16 mouse cellular contexts compared by ENCODE assay signal in the genomic region with DNA sequence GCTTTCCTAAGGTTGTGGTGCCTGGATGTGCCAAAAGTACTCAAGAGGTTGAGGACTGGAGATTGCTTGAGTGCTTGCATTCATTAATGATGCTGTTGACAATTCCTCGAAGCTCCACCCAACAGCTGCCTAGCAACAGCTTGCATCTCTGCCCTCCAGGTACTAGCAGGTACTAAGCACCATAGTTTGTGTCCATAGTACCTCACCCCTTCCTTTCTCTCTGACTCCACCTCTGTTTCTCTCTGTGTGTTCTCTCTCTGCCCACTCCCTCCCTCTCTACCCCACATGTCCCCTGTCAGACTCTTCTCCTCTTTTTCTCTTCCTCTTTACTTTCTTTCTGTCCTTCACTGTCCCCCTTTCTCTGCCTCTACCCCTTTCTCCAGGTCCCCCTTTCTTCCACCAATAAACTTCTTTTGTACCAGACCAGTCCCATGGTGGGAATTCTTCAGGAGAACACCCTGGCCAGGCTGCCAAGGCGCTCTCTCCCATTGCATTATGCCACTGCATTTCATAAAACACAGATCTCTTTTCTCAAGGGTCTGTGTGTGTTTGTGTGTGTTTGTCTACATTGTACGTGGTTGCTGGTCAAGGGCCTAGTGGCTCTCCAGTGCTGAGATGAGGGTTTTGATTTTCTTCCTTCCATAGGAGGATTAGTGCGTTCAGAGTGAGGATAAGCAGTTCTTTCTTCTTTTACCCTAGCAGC. TPM values are rescaled to one million over a fixed set of nuclear protein-coding genes. Genes with fewer than 3 reads are reported as not detected.
DNase-seq lines count a peak whose midpoint lies in the region; ATAC-seq and TF ChIP-seq lines count a peak whose summit lies in the region.
"Had no signal": no experiment of that assay in that cellular context is flagged by ENCODE, and none has a peak within 500 bp of the region (broad histone marks: within the 10 kb centered on the region; RNA-seq: fewer than 3 reads in every experiment).

No protein-coding gene starts in this region.

- H3K4me1 ChIP-seq in forebrain, embryonic 11.5 days (replicated peaks; ENCODE audit: control insufficient read depth, insufficient read depth, low read length): peaks cover 2% of the 10 kb centered on the region; the same call in 1 of the 2 replicates
- H3K4me1 ChIP-seq in forebrain, embryonic 10.5 days: peaks cover 15% of the 10 kb centered on the region
- peaks cover 2% of the 10 kb centered on the region for H3K4me1 ChIP-seq in ES-Bruce4 (ENCODE audit: control insufficient read depth, insufficient read depth, low read length)
- 0 out of 2 replicates have a peak, but pooled peaks cover 5% of the 10 kb centered on the region for H3K4me1 ChIP-seq in forebrain, embryonic 14.5 days (ENCODE audit: control insufficient read depth, insufficient read depth, low read length)
- peaks cover 6% of the 10 kb centered on the region; the same call in 1 of the 2 replicates for H3K4me1 ChIP-seq in midbrain, embryonic 14.5 days (ENCODE audit: control insufficient read depth, insufficient read depth, low read length)
- H3K4me1 ChIP-seq: stomach, embryonic 15.5 days had no signal

- no peak overlapping the region for H3K4me2 ChIP-seq in forebrain, embryonic 11.5 days (ENCODE audit: low read depth, low read length, severe bottlenecking)
- H3K4me2 ChIP-seq in forebrain, embryonic 14.5 days (ENCODE audit: low read length): no peak overlapping the region
- H3K4me2 ChIP-seq in midbrain, embryonic 14.5 days (ENCODE audit: low read length): no peak overlapping the region
- H3K4me2 ChIP-seq: stomach, embryonic 15.5 days had no signal

- DNase-seq in forebrain, embryonic 11.5 days (ENCODE audit: low spot score): no peak
- DNase-seq in forebrain, embryonic 10.5 days (ENCODE audit: extremely low spot score, low spot score): no peak
- no peak for DNase-seq in forebrain, embryonic 14.5 days (ENCODE audit: low spot score)
- DNase-seq in midbrain, embryonic 14.5 days: no peak
- no peak for DNase-seq in kidney, adult 9 months
- DNase-seq in frontal cortex, adult 2 months (ENCODE audit: extremely low spot score in 1 of 2, low spot score in 1 of 2): no peak
- no peak for DNase-seq in frontal cortex, postnatal 10 days (ENCODE audit: low spot score in 2 of 2)
- DNase-seq: adrenal gland, postnatal 25 days; heart, adult 18-20 months; kidney, postnatal 25 days; lung, adult 18-20 months; thymus, postnatal 14 days had no signal

- no peaks in the 10 kb centered on the region for H3K9me3 ChIP-seq in forebrain, embryonic 11.5 days (ENCODE audit: control insufficient read depth, low read length)
- H3K9me3 ChIP-seq in forebrain, embryonic 10.5 days: no peaks in the 10 kb centered on the region
- H3K9me3 ChIP-seq in ES-Bruce4 (replicated peaks; ENCODE audit: control insufficient read depth, insufficient read depth, low read length, poor library complexity, severe bottlenecking): peaks cover 23% of the 10 kb centered on the region
- no peaks in the 10 kb centered on the region for H3K9me3 ChIP-seq in forebrain, embryonic 14.5 days (replicated peaks; ENCODE audit: control insufficient read depth, low read length)
- H3K9me3 ChIP-seq in midbrain, embryonic 14.5 days (ENCODE audit: control insufficient read depth, low read length): no peaks in the 10 kb centered on the region
- H3K9me3 ChIP-seq: stomach, embryonic 15.5 days had no signal

- no peak overlapping the region for H3K9ac ChIP-seq in forebrain, embryonic 11.5 days (ENCODE audit: low read length)
- no peak overlapping the region for H3K9ac ChIP-seq in ES-Bruce4 (ENCODE audit: low read depth, poor library complexity, severe bottlenecking)
- no peak overlapping the region for H3K9ac ChIP-seq in forebrain, embryonic 14.5 days (ENCODE audit: low read length)
- H3K9ac ChIP-seq in midbrain, embryonic 14.5 days (replicated peaks; ENCODE audit: low read length): no peak overlapping the region
- H3K9ac ChIP-seq: stomach, embryonic 15.5 days had no signal

- no peak overlapping the region for H3K27ac ChIP-seq in forebrain, embryonic 11.5 days (ENCODE audit: low read depth, low read length)
- no peak overlapping the region for H3K27ac ChIP-seq in forebrain, embryonic 10.5 days
- peak overlapping the region; percentile 63 for H3K27ac ChIP-seq in ES-Bruce4 (ENCODE audit: insufficient read depth, low read length)
- H3K27ac ChIP-seq in forebrain, embryonic 14.5 days (ENCODE audit: low read depth, low read length): no peak overlapping the region; the same call in 1 of the 2 replicates
- peak overlapping the region; percentile 6; the same call in 1 of the 2 replicates for H3K27ac ChIP-seq in midbrain, embryonic 14.5 days (replicated peaks; ENCODE audit: low read depth, low read length)
- H3K27ac ChIP-seq: stomach, embryonic 15.5 days had no signal

- no peak for TF ChIP-seq CTCF in ES-Bruce4 (IDR thresholded peaks at IDR 0.05; ENCODE audit: low read depth, low read length)

- TF ChIP-seq POLR2A in ES-Bruce4 (IDR thresholded peaks at IDR 0.05; ENCODE audit: insufficient read depth, low read length): no peak

- TF ChIP-seq EP300 in ES-Bruce4 (IDR thresholded peaks at IDR 0.05; ENCODE audit: insufficient read depth, low read depth, low read length): peak; percentile 40; the same call in 1 of the 2 replicates

- no peaks in the 10 kb centered on the region for H3K36me3 ChIP-seq in forebrain, embryonic 11.5 days (ENCODE audit: control insufficient read depth, insufficient read depth, low read length)
- H3K36me3 ChIP-seq in forebrain, embryonic 10.5 days (replicated peaks): 0 out of 2 replicates have a peak, but pooled peaks cover 4% of the 10 kb centered on the region
- no peaks in the 10 kb centered on the region for H3K36me3 ChIP-seq in ES-Bruce4 (ENCODE audit: control insufficient read depth, insufficient read depth, low read length, poor library complexity, severe bottlenecking)
- no peaks in the 10 kb centered on the region for H3K36me3 ChIP-seq in forebrain, embryonic 14.5 days (ENCODE audit: control insufficient read depth, insufficient read depth, low read length)
- H3K36me3 ChIP-seq in midbrain, embryonic 14.5 days (ENCODE audit: control insufficient read depth, insufficient read depth, low read length): no peaks in the 10 kb centered on the region
- H3K36me3 ChIP-seq: stomach, embryonic 15.5 days had no signal

- H3K27me3 ChIP-seq in forebrain, embryonic 11.5 days (ENCODE audit: control insufficient read depth, insufficient read depth, low read length): no peaks in the 10 kb centered on the region
- no peaks in the 10 kb centered on the region for H3K27me3 ChIP-seq in forebrain, embryonic 10.5 days (ENCODE audit: poor library complexity, severe bottlenecking)
- no peaks in the 10 kb centered on the region for H3K27me3 ChIP-seq in ES-Bruce4 (ENCODE audit: control insufficient read depth, insufficient read depth, low read length, poor library complexity, severe bottlenecking)
- no peaks in the 10 kb centered on the region for H3K27me3 ChIP-seq in forebrain, embryonic 14.5 days (replicated peaks; ENCODE audit: control insufficient read depth, insufficient read depth, low read length)
- H3K27me3 ChIP-seq in midbrain, embryonic 14.5 days (ENCODE audit: control insufficient read depth, insufficient read depth, low read length): no peaks in the 10 kb centered on the region
- H3K27me3 ChIP-seq: stomach, embryonic 15.5 days had no signal

- 57% methylated on average over 4 of the region's 4 CpGs for WGBS in forebrain, embryonic 11.5 days
- 62% methylated on average over 4 of the region's 4 CpGs for WGBS in forebrain, embryonic 10.5 days
- 59% methylated on average over 4 of the region's 4 CpGs for WGBS in forebrain, embryonic 14.5 days
- 56% methylated on average over 4 of the region's 4 CpGs for WGBS in midbrain, embryonic 14.5 days

- peak; percentile 37; the same call in 1 of the 2 replicates for ATAC-seq in forebrain, embryonic 11.5 days (replicated peaks; ENCODE audit: low FRiP score)
- ATAC-seq in forebrain, embryonic 14.5 days: 0 out of 2 replicates have a peak, but pooled peaks have one; percentile 21
- ATAC-seq in midbrain, embryonic 14.5 days (ENCODE audit: low FRiP score, low TSS enrichment): peak; percentile 49
- ATAC-seq: intestine, postnatal 0 days had no signal

- no peak overlapping the region for H3K4me3 ChIP-seq in forebrain, embryonic 11.5 days (ENCODE audit: low read depth, low read length)
- no peak overlapping the region for H3K4me3 ChIP-seq in forebrain, embryonic 10.5 days
- no peak overlapping the region for H3K4me3 ChIP-seq in ES-Bruce4 (ENCODE audit: low read depth, low read length)
- H3K4me3 ChIP-seq in forebrain, embryonic 14.5 days (ENCODE audit: low read depth, low read length): no peak overlapping the region
- H3K4me3 ChIP-seq in midbrain, embryonic 14.5 days (replicated peaks; ENCODE audit: low read depth, low read length): no peak overlapping the region
- H3K4me3 ChIP-seq: myocyte; stomach, embryonic 15.5 days had no signal

RNA-seq across cellular contexts. Expression of a gene that starts 21.3 kb away (rescaled TPM):
- 5.5 and 8.0 TPM in 2 replicates for polyA plus RNA-seq in forebrain, embryonic 11.5 days (2014; fragmentation: Nextera tagmentation; extraction: Ambion mirVana)
- 3.3 and 4.1 TPM in 2 replicates for polyA plus RNA-seq in forebrain, embryonic 10.5 days (2016; fragmentation: Nextera tagmentation; extraction: Ambion mirVana)
- polyA plus RNA-seq in ES-Bruce4 (2011; ENCODE audit: insufficient read depth, insufficient read length, low read depth, missing spikeins): 4.0 and 4.3 TPM in 2 replicates
- 5.0 and 6.4 TPM in 2 replicates for polyA plus RNA-seq in forebrain, embryonic 14.5 days (2014; fragmentation: Nextera tagmentation; extraction: Ambion mirVana)
- polyA plus RNA-seq in midbrain, embryonic 14.5 days (2014; fragmentation: Nextera tagmentation; extraction: Ambion mirVana): 9.4 and 10.3 TPM in 2 replicates
- polyA plus RNA-seq in frontal cortex, adult 2 months (2012; rRNA removed): 29.6 and 32.0 TPM in 2 replicates
- polyA plus RNA-seq: myocyte had no signal

Comparison
In these comparisons a context has a peak if more than half of its experiments do, and no peak if none do; other contexts are left out.
1. H3K27ac ChIP-seq: peak in ES-Bruce4 (single experiment) and midbrain, embryonic 14.5 days (single experiment); none in forebrain, embryonic 11.5 days (single experiment), forebrain, embryonic 10.5 days (single experiment) and forebrain, embryonic 14.5 days (single experiment).
2. Peak in every context shown above with its lines, with median percentiles within 50 percentile points of each other: ATAC-seq.